Mouse (Mus musculus): ENCODE data around the gene Cox19. TPM values are rescaled to one million over a fixed set of nuclear protein-coding genes. Genes with fewer than 3 reads are reported as not detected.
"Not testable (repeated sequence)": the region's sequence is repeated elsewhere in the genome, so short reads cannot be mapped to it uniquely, and the experiment has no call there.

The Cox19 gene
- total RNA-seq, 1 experiment from 2014 or later = 14.9 TPM

GRCm38 (mm10) chr5:139344687-139345363 is 6.4 kb downstream of the Cox19 start:
- peak; percentile 95 for ATAC-seq (replicated peaks in 1 of 2; ENCODE audit: insufficient read depth in 1 of 2, low FRiP score in 2 of 2, low TSS enrichment in 1 of 2, low read depth in 1 of 2, poor library complexity in 2 of 2, severe bottlenecking in 2 of 2)

- ATAC-seq (replicated peaks in 1 of 2; ENCODE audit: insufficient read depth in 1 of 2, low FRiP score in 2 of 2, low TSS enrichment in 1 of 2, low read depth in 1 of 2, poor library complexity in 2 of 2, severe bottlenecking in 2 of 2) = peak; percentile 79 to 83
These were observed 7.1 kb downstream of the Cox19 start for GRCm38 (mm10) chr5:139344021-139344686.

GRCm38 (mm10) chr5:139338891-139339290 is 12.3 kb downstream of the Cox19 start:
- ATAC-seq (replicated peaks in 1 of 2; ENCODE audit: insufficient read depth in 1 of 2, low FRiP score in 2 of 2, low TSS enrichment in 1 of 2, low read depth in 1 of 2, poor library complexity in 2 of 2, severe bottlenecking in 2 of 2) = no peak

- no peak for ATAC-seq (replicated peaks in 1 of 2; ENCODE audit: insufficient read depth in 1 of 2, low FRiP score in 2 of 2, low TSS enrichment in 1 of 2, low read depth in 1 of 2, poor library complexity in 2 of 2, severe bottlenecking in 2 of 2)
These were observed 12.8 kb downstream of the Cox19 start for GRCm38 (mm10) chr5:139338403-139338802.

- no peak for ATAC-seq (replicated peaks in 1 of 2; ENCODE audit: insufficient read depth in 1 of 2, low FRiP score in 2 of 2, low TSS enrichment in 1 of 2, low read depth in 1 of 2, poor library complexity in 2 of 2, severe bottlenecking in 2 of 2)
These were observed 13.3 kb downstream of the Cox19 start for GRCm38 (mm10) chr5:139337826-139338370.

GRCm38 (mm10) chr5:139335634-139336033 is 15.6 kb downstream of the Cox19 start:
- ATAC-seq (replicated peaks in 1 of 2; ENCODE audit: insufficient read depth in 1 of 2, low FRiP score in 2 of 2, low TSS enrichment in 1 of 2, low read depth in 1 of 2, poor library complexity in 2 of 2, severe bottlenecking in 2 of 2) = no peak

- ATAC-seq (replicated peaks in 1 of 2; ENCODE audit: insufficient read depth in 1 of 2, low FRiP score in 2 of 2, low TSS enrichment in 1 of 2, low read depth in 1 of 2, poor library complexity in 2 of 2, severe bottlenecking in 2 of 2) = not testable (repeated sequence)
These were observed 16.8 kb downstream of the Cox19 start for GRCm38 (mm10) chr5:139334394-139334793.

GRCm38 (mm10) chr5:139333301-139334013 is 17.8 kb downstream of the Cox19 start:
- ATAC-seq (replicated peaks in 1 of 2; ENCODE audit: insufficient read depth in 1 of 2, low FRiP score in 2 of 2, low TSS enrichment in 1 of 2, low read depth in 1 of 2, poor library complexity in 2 of 2, severe bottlenecking in 2 of 2) = no peak

- no peak for ATAC-seq (replicated peaks in 1 of 2; ENCODE audit: insufficient read depth in 1 of 2, low FRiP score in 2 of 2, low TSS enrichment in 1 of 2, low read depth in 1 of 2, poor library complexity in 2 of 2, severe bottlenecking in 2 of 2)
These were observed 18.5 kb downstream of the Cox19 start for GRCm38 (mm10) chr5:139332590-139333272.

GRCm38 (mm10) chr5:139331742-139332141 is 19.5 kb downstream of the Cox19 start:
- peak; percentile 53 to 61; a peak in 2 of 4 replicates for ATAC-seq (replicated peaks in 1 of 2; ENCODE audit: insufficient read depth in 1 of 2, low FRiP score in 2 of 2, low TSS enrichment in 1 of 2, low read depth in 1 of 2, poor library complexity in 2 of 2, severe bottlenecking in 2 of 2)

GRCm38 (mm10) chr5:139330766-139331165 is 20.5 kb downstream of the Cox19 start:
- no peak for ATAC-seq (replicated peaks in 1 of 2; ENCODE audit: insufficient read depth in 1 of 2, low FRiP score in 2 of 2, low TSS enrichment in 1 of 2, low read depth in 1 of 2, poor library complexity in 2 of 2, severe bottlenecking in 2 of 2)

- no peak; a peak in 1 of 4 replicates for ATAC-seq (replicated peaks in 1 of 2; ENCODE audit: insufficient read depth in 1 of 2, low FRiP score in 2 of 2, low TSS enrichment in 1 of 2, low read depth in 1 of 2, poor library complexity in 2 of 2, severe bottlenecking in 2 of 2)
These were observed 23.6 kb downstream of the Cox19 start for GRCm38 (mm10) chr5:139327634-139328020.

GRCm38 (mm10) chr5:139326986-139327633 is 24.1 kb downstream of the Cox19 start:
- ATAC-seq (replicated peaks in 1 of 2; ENCODE audit: insufficient read depth in 1 of 2, low FRiP score in 2 of 2, low TSS enrichment in 1 of 2, low read depth in 1 of 2, poor library complexity in 2 of 2, severe bottlenecking in 2 of 2) = no peak

GRCm38 (mm10) chr5:139326111-139326696 is 25.0 kb downstream of the Cox19 start:
- no peak for ATAC-seq (replicated peaks in 1 of 2; ENCODE audit: insufficient read depth in 1 of 2, low FRiP score in 2 of 2, low TSS enrichment in 1 of 2, low read depth in 1 of 2, poor library complexity in 2 of 2, severe bottlenecking in 2 of 2)

- ATAC-seq (replicated peaks in 1 of 2; ENCODE audit: insufficient read depth in 1 of 2, low FRiP score in 2 of 2, low TSS enrichment in 1 of 2, low read depth in 1 of 2, poor library complexity in 2 of 2, severe bottlenecking in 2 of 2) = peak; percentile 40 to 44
These were observed 25.7 kb downstream of the Cox19 start, which contains the start of gene Adap1 for GRCm38 (mm10) chr5:139325395-139325966. Adap1 (minus strand) TSS chr5:139325622.

- peak; percentile 30 to 56 for ATAC-seq (replicated peaks in 1 of 2; ENCODE audit: insufficient read depth in 1 of 2, low FRiP score in 2 of 2, low TSS enrichment in 1 of 2, low read depth in 1 of 2, poor library complexity in 2 of 2, severe bottlenecking in 2 of 2)
These were observed 26.4 kb downstream of the Cox19 start for GRCm38 (mm10) chr5:139324691-139325394.
